In genomic region chr7:66250030-66250429, GRCm38 (mm10) we compare ENCODE assay signal across 9 mouse cellular contexts.
DNase-seq lines count a peak whose midpoint lies in the region; ATAC-seq and TF ChIP-seq lines count a peak whose summit lies in the region.
"Had no signal": no experiment of that assay in that cellular context is flagged by ENCODE, and none has a peak within 500 bp of the region (broad histone marks: within the 10 kb centered on the region; RNA-seq: fewer than 3 reads in every experiment).

No protein-coding gene starts in this region.

- intact Hi-C loops in gastrocnemius, postnatal 36 days (cut with DNase I): no loop called here

- no peak overlapping the region for H3K9ac ChIP-seq in limb, embryonic 11.5 days (ENCODE audit: low read length)
- H3K9ac ChIP-seq in stomach, postnatal 0 days (ENCODE audit: low read length): no peak overlapping the region
- H3K9ac ChIP-seq: embryonic facial prominence, embryonic 13.5 days had no signal

- peak; percentile 92 for TF ChIP-seq CTCF in stomach, postnatal 0 days (IDR thresholded peaks at IDR 0.05; ENCODE audit: low read depth)

- no peak overlapping the region for H3K27ac ChIP-seq in limb, embryonic 11.5 days (replicated peaks; ENCODE audit: low read depth, low read length)
- H3K27ac ChIP-seq in stomach, postnatal 0 days (replicated peaks): no peak overlapping the region
- H3K27ac ChIP-seq: embryonic facial prominence, embryonic 13.5 days had no signal

- no peak for TF ChIP-seq EP300 in stomach, postnatal 0 days (optimal IDR thresholded peaks at IDR 0.05)

- H3K36me3 ChIP-seq in limb, embryonic 11.5 days (ENCODE audit: control insufficient read depth, insufficient read depth, low read length): no peaks in the 10 kb centered on the region
- H3K36me3 ChIP-seq in stomach, postnatal 0 days (ENCODE audit: control insufficient read depth, insufficient read depth, low read length): no peaks in the 10 kb centered on the region
- H3K36me3 ChIP-seq: embryonic facial prominence, embryonic 13.5 days had no signal

- ATAC-seq in limb, embryonic 11.5 days (ENCODE audit: insufficient number of reproducible peaks, low FRiP score, low TSS enrichment, low read depth): peak; percentile 55; the same call in 1 of the 2 replicates
- peak; percentile 82 for ATAC-seq in stomach, postnatal 0 days (ENCODE audit: low FRiP score, low TSS enrichment)

- H3K9me3 ChIP-seq in limb, embryonic 11.5 days (ENCODE audit: control insufficient read depth, low read length): no peaks in the 10 kb centered on the region
- H3K9me3 ChIP-seq in stomach, postnatal 0 days (ENCODE audit: control insufficient read depth, low read length): no peaks in the 10 kb centered on the region
- H3K9me3 ChIP-seq: embryonic facial prominence, embryonic 13.5 days had no signal

- H3K4me3 ChIP-seq in limb, embryonic 11.5 days (ENCODE audit: low read depth, low read length): no peak overlapping the region
- no peak overlapping the region for H3K4me3 ChIP-seq in stomach, postnatal 0 days (ENCODE audit: low read depth, low read length)
- H3K4me3 ChIP-seq: embryonic facial prominence, embryonic 13.5 days had no signal

- peaks cover 5% of the 10 kb centered on the region; the same call in 1 of the 2 replicates for H3K4me1 ChIP-seq in limb, embryonic 11.5 days (ENCODE audit: control insufficient read depth, insufficient read depth, low read length)
- H3K4me1 ChIP-seq in stomach, postnatal 0 days (replicated peaks; ENCODE audit: control insufficient read depth, insufficient read depth): no peaks in the 10 kb centered on the region

- no peaks in the 10 kb centered on the region for H3K27me3 ChIP-seq in limb, embryonic 11.5 days (ENCODE audit: control insufficient read depth, insufficient read depth, low read length)
- no peaks in the 10 kb centered on the region for H3K27me3 ChIP-seq in stomach, postnatal 0 days (ENCODE audit: control insufficient read depth, insufficient read depth, low read length)
- H3K27me3 ChIP-seq: embryonic facial prominence, embryonic 13.5 days had no signal

- WGBS in limb, embryonic 11.5 days: 33% methylated on average over 6 of the region's 6 CpGs
- 16% methylated on average over 6 of the region's 6 CpGs for WGBS in stomach, postnatal 0 days

- peak; percentile 79 for DNase-seq in 3T3-L1 (ENCODE audit: low read depth, low spot score)
- peak; percentile 76 to 93 for DNase-seq in adrenal gland, adult (ENCODE audit: inconsistent age in 2 of 2, low spot score in 1 of 2)
- peak; percentile 83 for DNase-seq in embryo, embryonic 10.5 days (ENCODE audit: low spot score)
- DNase-seq in gastrocnemius, postnatal 36 days: peak; percentile 73 to 78
- DNase-seq in kidney, adult 8-10 months: peak; percentile 79 to 87
- DNase-seq in limb, embryonic 11.5 days (ENCODE audit: low spot score): peak; percentile 79
- DNase-seq in naive thymus-derived CD4-positive, alpha-beta T cell, adult 2 months (ENCODE audit: low read depth): peak; percentile 78
- peak; percentile 82 for DNase-seq in stomach, postnatal 0 days (ENCODE audit: low spot score)

- H3K4me2 ChIP-seq in limb, embryonic 11.5 days (ENCODE audit: low read depth, severe bottlenecking): no peak overlapping the region
- no peak overlapping the region for H3K4me2 ChIP-seq in stomach, postnatal 0 days (replicated peaks; ENCODE audit: low read depth)
- H3K4me2 ChIP-seq: embryonic facial prominence, embryonic 13.5 days had no signal
